Mouse (Mus musculus): Measurements from ENCODE around the gene Tm4sf19. TPM values are rescaled to one million over a fixed set of nuclear protein-coding genes. Genes with fewer than 3 reads are reported as not detected.

Gene Tm4sf19
- total RNA-seq, 1 experiment, result not detected

DNA sequence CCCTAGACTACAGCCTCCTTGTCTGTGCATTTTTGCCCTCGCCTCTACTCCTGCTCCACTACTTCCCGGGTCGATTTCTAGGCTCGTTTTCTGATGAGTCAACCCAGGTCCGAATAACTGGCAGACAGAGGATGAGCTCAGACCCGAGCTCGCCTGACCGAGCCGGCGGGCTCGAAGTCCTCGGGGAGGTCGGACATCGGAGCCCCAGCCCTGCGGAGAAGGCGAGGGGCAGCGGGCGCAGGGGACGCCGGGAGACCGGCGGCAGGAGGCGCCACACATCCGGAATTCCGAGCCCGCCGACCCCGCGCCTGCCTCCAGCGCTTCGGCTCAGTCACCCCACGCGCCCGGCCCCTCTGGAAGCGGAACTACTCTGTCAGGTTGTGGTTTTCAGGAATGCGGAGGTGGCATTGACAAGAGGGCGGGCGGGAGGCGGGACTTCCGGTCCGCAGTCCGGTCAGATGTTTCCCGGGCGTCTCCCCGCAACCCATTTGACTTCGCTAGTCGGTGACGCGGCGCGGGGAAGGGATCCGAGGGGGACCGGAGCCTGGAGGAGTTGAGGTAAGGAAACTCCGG lies 30.3 kb downstream of the Tm4sf19 start, which contains the start of gene Pcyt1a:
Pcyt1a (plus strand) TSS at position 448 of the 573 bp plus-strand sequence.
- no peaks in the 10 kb centered on the region for H3K4me1 ChIP-seq (ENCODE audit: control insufficient read depth in 2 of 2, insufficient read depth in 2 of 2, low read length in 2 of 2, poor library complexity in 1 of 2)
- no peak within 1 kb of the TSS for H3K27ac ChIP-seq (ENCODE audit: insufficient read depth, low read depth, low read length, poor library complexity, severe bottlenecking)
- in situ Hi-C loops (cut with MboI; ENCODE audit: low sequenced_read_pairs in 2 of 2, unreplicated experiment in 2 of 2), result no loop called here
- H3K4me3 ChIP-seq (ENCODE audit: insufficient read depth in 1 of 2, low read depth in 1 of 2, low read length in 2 of 2, poor library complexity in 1 of 2, severe bottlenecking in 1 of 2), result peak within 1 kb of the TSS; percentile 83 to 87
- TF ChIP-seq ZC3H11A (IDR thresholded peaks at IDR 0.05; ENCODE audit: borderline replicate concordance, low read depth, low read length) (no peak), MAFK (IDR thresholded peaks at IDR 0.05; ENCODE audit: insufficient read depth, low read depth, low read length) (0 out of 2 replicates have a peak, but pooled peaks have one; percentile 55), CHD2 (IDR thresholded peaks at IDR 0.05; ENCODE audit: low read depth, low read length) (no peak), ZNF384 (IDR thresholded peaks at IDR 0.05; ENCODE audit: low read depth, low read length) (no peak), HCFC1 (IDR thresholded peaks at IDR 0.05; ENCODE audit: borderline replicate concordance, insufficient read depth, low read length) (peak; percentile 77; the same call in 1 of the 2 replicates)
- no peaks in the 10 kb centered on the region for H3K36me3 ChIP-seq (ENCODE audit: control insufficient read depth, insufficient read depth, low read length, poor library complexity, severe bottlenecking)
- peak; percentile 90 for DNase-seq (ENCODE audit: low read depth, low spot score)
- peak within 1 kb of the TSS; percentile 85 for H3K9ac ChIP-seq (ENCODE audit: insufficient read depth, low read depth, low read length, poor library complexity, severe bottlenecking)
- H3K9me3 ChIP-seq (ENCODE audit: control insufficient read depth, insufficient read depth, low read depth, low read length), result no peaks in the 10 kb centered on the region

DNA sequence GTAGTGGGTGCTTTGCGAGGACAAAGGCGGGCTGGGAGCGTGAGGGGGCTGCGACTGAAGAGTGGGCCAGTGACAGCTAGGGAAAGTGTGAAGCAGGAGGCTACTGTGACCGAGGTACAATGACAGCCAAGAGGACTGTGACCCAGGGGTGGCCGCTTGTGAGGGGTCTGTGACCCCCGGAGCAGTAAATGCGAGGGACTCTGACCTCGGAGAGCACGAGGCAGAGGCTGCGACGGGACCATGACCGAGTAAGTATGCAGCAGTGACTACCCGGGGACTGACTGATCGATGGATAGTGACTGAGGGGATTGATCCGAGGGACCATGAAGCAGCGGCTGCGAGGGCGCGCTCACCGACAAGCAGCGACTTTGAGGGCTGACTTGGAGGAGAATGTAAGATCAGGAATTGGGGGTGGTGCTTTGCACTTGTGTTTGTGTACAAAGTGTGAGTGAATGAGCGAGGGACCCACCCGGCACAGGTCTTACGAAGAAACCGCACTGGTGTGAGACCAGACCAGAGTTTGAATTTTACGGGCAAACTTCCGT lies 30.8 kb downstream of the Tm4sf19 start:
- H3K27ac ChIP-seq (ENCODE audit: insufficient read depth, low read depth, low read length, poor library complexity, severe bottlenecking), result no peak overlapping the region
- H3K4me1 ChIP-seq (ENCODE audit: control insufficient read depth in 2 of 2, insufficient read depth in 2 of 2, low read length in 2 of 2, poor library complexity in 1 of 2), result no peaks in the 10 kb centered on the region
- in situ Hi-C loops (cut with MboI; ENCODE audit: low sequenced_read_pairs in 2 of 2, unreplicated experiment in 2 of 2), result no loop called here
- no peaks in the 10 kb centered on the region for H3K36me3 ChIP-seq (ENCODE audit: control insufficient read depth, insufficient read depth, low read length, poor library complexity, severe bottlenecking)
- TF ChIP-seq HCFC1 (IDR thresholded peaks at IDR 0.05; ENCODE audit: borderline replicate concordance, insufficient read depth, low read length) (no peak), MAFK (IDR thresholded peaks at IDR 0.05; ENCODE audit: insufficient read depth, low read depth, low read length) (no peak), CHD2 (IDR thresholded peaks at IDR 0.05; ENCODE audit: low read depth, low read length) (no peak), ZNF384 (IDR thresholded peaks at IDR 0.05; ENCODE audit: low read depth, low read length) (no peak), ZC3H11A (IDR thresholded peaks at IDR 0.05; ENCODE audit: borderline replicate concordance, low read depth, low read length) (no peak)
- peak overlapping the region; percentile 83 to 87 for H3K4me3 ChIP-seq (ENCODE audit: insufficient read depth in 1 of 2, low read depth in 1 of 2, low read length in 2 of 2, poor library complexity in 1 of 2, severe bottlenecking in 1 of 2)
- peak overlapping the region; percentile 82 for H3K9ac ChIP-seq (ENCODE audit: insufficient read depth, low read depth, low read length, poor library complexity, severe bottlenecking)
- no peaks in the 10 kb centered on the region for H3K9me3 ChIP-seq (ENCODE audit: control insufficient read depth, insufficient read depth, low read depth, low read length)
- peak; percentile 6 for DNase-seq (ENCODE audit: low read depth, low spot score)

DNA sequence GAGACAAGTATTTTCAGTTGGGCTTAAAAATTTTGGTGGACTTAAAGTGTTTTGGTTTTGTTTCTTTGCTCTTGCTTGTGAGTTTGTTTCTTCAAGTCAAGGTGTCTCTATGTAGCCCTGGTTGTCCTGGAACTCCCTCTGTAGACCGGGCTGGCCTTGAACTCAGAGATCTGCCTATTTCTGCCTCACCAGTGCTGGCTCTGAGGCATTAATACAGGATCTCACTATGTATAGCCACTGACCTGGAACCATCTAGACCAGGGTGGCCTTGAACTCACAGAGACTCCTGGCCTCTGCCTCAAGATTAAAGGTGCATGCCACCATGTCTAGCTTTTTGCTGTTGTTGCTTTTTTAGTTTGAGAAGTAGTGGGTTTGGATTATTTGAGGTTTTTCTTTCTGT lies 31.6 kb downstream of the Tm4sf19 start:
- no peak overlapping the region for H3K9ac ChIP-seq (ENCODE audit: insufficient read depth, low read depth, low read length, poor library complexity, severe bottlenecking)
- H3K9me3 ChIP-seq (ENCODE audit: control insufficient read depth, insufficient read depth, low read depth, low read length), result no peaks in the 10 kb centered on the region
- DNase-seq (ENCODE audit: low read depth, low spot score), result no peak
- H3K4me1 ChIP-seq (ENCODE audit: control insufficient read depth in 2 of 2, insufficient read depth in 2 of 2, low read length in 2 of 2, poor library complexity in 1 of 2), result no peaks in the 10 kb centered on the region
- H3K27ac ChIP-seq (ENCODE audit: insufficient read depth, low read depth, low read length, poor library complexity, severe bottlenecking), result no peak overlapping the region
- in situ Hi-C loops (cut with MboI; ENCODE audit: low sequenced_read_pairs in 2 of 2, unreplicated experiment in 2 of 2), result no loop called here
- no peaks in the 10 kb centered on the region for H3K36me3 ChIP-seq (ENCODE audit: control insufficient read depth, insufficient read depth, low read length, poor library complexity, severe bottlenecking)
- TF ChIP-seq CHD2 (IDR thresholded peaks at IDR 0.05; ENCODE audit: low read depth, low read length), result no peak
- no peak for TF ChIP-seq ZC3H11A (IDR thresholded peaks at IDR 0.05; ENCODE audit: borderline replicate concordance, low read depth, low read length)
- TF ChIP-seq HCFC1 (IDR thresholded peaks at IDR 0.05; ENCODE audit: borderline replicate concordance, insufficient read depth, low read length), result no peak
- TF ChIP-seq ZNF384 (IDR thresholded peaks at IDR 0.05; ENCODE audit: low read depth, low read length), result no peak
- TF ChIP-seq MAFK (IDR thresholded peaks at IDR 0.05; ENCODE audit: insufficient read depth, low read depth, low read length), result no peak
- peak overlapping the region in 1 of 2 experiments; percentile 87; a peak in 1 of 4 replicates for H3K4me3 ChIP-seq (ENCODE audit: insufficient read depth in 1 of 2, low read depth in 1 of 2, low read length in 2 of 2, poor library complexity in 1 of 2, severe bottlenecking in 1 of 2)

GRCm38 (mm10) chr16:32433138-32433537 lies 32.8 kb downstream of the Tm4sf19 start:
- no peak overlapping the region for H3K4me3 ChIP-seq (ENCODE audit: insufficient read depth in 1 of 2, low read depth in 1 of 2, low read length in 2 of 2, poor library complexity in 1 of 2, severe bottlenecking in 1 of 2)
- DNase-seq (ENCODE audit: low read depth, low spot score), result no peak
- H3K4me1 ChIP-seq (ENCODE audit: control insufficient read depth in 2 of 2, insufficient read depth in 2 of 2, low read length in 2 of 2, poor library complexity in 1 of 2), result no peaks in the 10 kb centered on the region
- no peak overlapping the region for H3K9ac ChIP-seq (ENCODE audit: insufficient read depth, low read depth, low read length, poor library complexity, severe bottlenecking)
- H3K9me3 ChIP-seq (ENCODE audit: control insufficient read depth, insufficient read depth, low read depth, low read length), result no peaks in the 10 kb centered on the region
- no peak for TF ChIP-seq HCFC1 (IDR thresholded peaks at IDR 0.05; ENCODE audit: borderline replicate concordance, insufficient read depth, low read length)
- TF ChIP-seq ZNF384 (IDR thresholded peaks at IDR 0.05; ENCODE audit: low read depth, low read length), result no peak
- no peak for TF ChIP-seq ZC3H11A (IDR thresholded peaks at IDR 0.05; ENCODE audit: borderline replicate concordance, low read depth, low read length)
- no peak for TF ChIP-seq CHD2 (IDR thresholded peaks at IDR 0.05; ENCODE audit: low read depth, low read length)
- no peak for TF ChIP-seq MAFK (IDR thresholded peaks at IDR 0.05; ENCODE audit: insufficient read depth, low read depth, low read length)
- in situ Hi-C loops (cut with MboI; ENCODE audit: low sequenced_read_pairs in 2 of 2, unreplicated experiment in 2 of 2), result no loop called here
- 0 out of 2 replicates have a peak, but pooled peaks cover 1% of the 10 kb centered on the region for H3K36me3 ChIP-seq (ENCODE audit: control insufficient read depth, insufficient read depth, low read length, poor library complexity, severe bottlenecking)
- no peak overlapping the region for H3K27ac ChIP-seq (ENCODE audit: insufficient read depth, low read depth, low read length, poor library complexity, severe bottlenecking)

Measured in ES-E14 (cell line).